Mouse (Mus musculus): ENCODE measurements around the gene Onecut3. TPM values are rescaled to one million over a fixed set of nuclear protein-coding genes. Genes with fewer than 3 reads are reported as not detected.

Gene Onecut3
- polyA plus RNA-seq, 1 experiment from 2014 or later: not detected

DNA sequence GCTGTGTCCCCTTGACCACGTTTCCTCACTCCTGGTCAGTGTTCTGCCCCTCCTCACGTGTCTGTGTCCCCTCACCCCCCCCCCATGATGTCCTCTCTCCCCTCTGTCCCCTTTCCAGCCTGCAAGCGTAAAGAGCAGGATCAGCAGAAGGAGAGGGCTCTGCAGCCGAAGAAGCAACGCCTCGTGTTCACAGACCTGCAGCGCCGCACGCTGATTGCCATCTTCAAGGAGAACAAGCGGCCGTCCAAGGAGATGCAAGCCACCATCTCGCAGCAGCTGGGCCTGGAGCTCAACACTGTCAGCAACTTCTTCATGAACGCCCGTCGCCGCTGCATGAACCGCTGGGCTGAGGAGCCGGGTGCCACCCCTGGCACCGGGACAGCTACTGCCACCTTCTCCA is 19.1 kb downstream of the Onecut3 start:
- Histone ChIP-seq H3K36me3 (ENCODE audit: control insufficient read depth, insufficient read depth, low read length) (no peaks in the 10 kb centered on the region), H3K9ac (ENCODE audit: low read length) (no peak overlapping the region), H3K9me3 (ENCODE audit: control insufficient read depth, low read length) (no peaks in the 10 kb centered on the region), H3K4me2 (ENCODE audit: low read depth, low read length) (no peak overlapping the region), H3K27me3 (ENCODE audit: control insufficient read depth, insufficient read depth, low read depth, low read length) (peaks cover 34% of the 10 kb centered on the region), H3K27ac (ENCODE audit: low read length) (no peak overlapping the region), H3K4me3 (ENCODE audit: low read length) (no peak overlapping the region), H3K4me1 (replicated peaks; ENCODE audit: control insufficient read depth, insufficient read depth, low read length) (0 out of 2 replicates have a peak, but pooled peaks cover 2% of the 10 kb centered on the region)
- WGBS: 11% methylated on average over 19 of the region's 19 CpGs
- ATAC-seq (ENCODE audit: low read depth): no peak

DNA sequence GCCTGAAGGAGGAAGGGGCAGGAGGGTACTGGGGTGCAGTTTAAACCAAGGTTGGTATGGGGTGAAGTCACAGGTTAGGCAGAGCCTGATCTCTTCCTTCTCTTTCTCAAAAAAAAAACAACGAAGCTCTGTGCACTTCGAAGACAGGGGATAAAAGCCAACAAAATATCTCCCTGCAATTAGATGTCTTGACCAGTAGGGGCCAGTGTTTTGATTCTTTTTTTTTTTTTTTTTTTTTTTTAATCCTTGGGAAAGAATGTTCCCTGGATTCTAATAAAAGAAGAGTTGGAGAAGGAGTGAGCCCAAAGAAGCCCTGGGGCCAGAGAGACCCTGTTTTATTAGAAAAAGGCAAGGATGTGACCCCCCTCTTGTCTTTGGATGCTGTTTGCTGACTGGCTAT is 24.7 kb downstream of the Onecut3 start:
- 72% methylated on average over 2 of the region's 2 CpGs for whole genome bisulfite sequencing
- H3K4me1 ChIP-seq (replicated peaks; ENCODE audit: control insufficient read depth, insufficient read depth, low read length): no peaks in the 10 kb centered on the region
- H3K4me3 ChIP-seq (ENCODE audit: low read length): no peak overlapping the region
- no peak overlapping the region for H3K27ac ChIP-seq (ENCODE audit: low read length)
- ATAC-seq (ENCODE audit: low read depth): no peak
- H3K9me3 ChIP-seq (ENCODE audit: control insufficient read depth, low read length): peaks cover 4% of the 10 kb centered on the region; the same call in 1 of the 2 replicates
- H3K27me3 ChIP-seq (ENCODE audit: control insufficient read depth, insufficient read depth, low read depth, low read length): peaks cover 12% of the 10 kb centered on the region
- H3K36me3 ChIP-seq (ENCODE audit: control insufficient read depth, insufficient read depth, low read length): no peaks in the 10 kb centered on the region
- no peak overlapping the region for H3K9ac ChIP-seq (ENCODE audit: low read length)
- H3K4me2 ChIP-seq (ENCODE audit: low read depth, low read length): no peak overlapping the region

DNA sequence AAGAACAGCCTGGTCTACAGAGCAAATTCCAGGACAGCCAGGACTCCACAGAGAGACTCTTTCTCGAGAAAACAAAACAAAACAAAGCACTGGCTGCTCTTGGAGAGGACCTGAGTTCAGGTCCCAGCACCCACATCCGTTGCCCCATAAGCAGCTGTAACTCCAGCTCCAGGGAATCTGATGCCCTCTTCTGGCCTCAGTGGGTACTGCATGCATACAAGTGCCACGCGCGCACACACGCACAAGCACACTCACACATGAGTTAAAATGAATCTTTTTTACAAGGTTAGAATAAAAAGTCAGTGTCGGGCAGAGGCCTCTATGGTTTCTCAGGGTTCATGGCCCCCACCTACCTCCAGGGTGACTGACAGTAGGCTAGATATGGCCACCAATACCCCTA is 28.7 kb downstream of the Onecut3 start:
- Histone ChIP-seq H3K27me3 (ENCODE audit: control insufficient read depth, insufficient read depth, low read depth, low read length) (no peaks in the 10 kb centered on the region), H3K9ac (ENCODE audit: low read length) (no peak overlapping the region), H3K9me3 (ENCODE audit: control insufficient read depth, low read length) (peaks cover 4% of the 10 kb centered on the region; the same call in 1 of the 2 replicates), H3K36me3 (ENCODE audit: control insufficient read depth, insufficient read depth, low read length) (no peaks in the 10 kb centered on the region), H3K4me2 (ENCODE audit: low read depth, low read length) (no peak overlapping the region), H3K4me3 (ENCODE audit: low read length) (no peak overlapping the region), H3K4me1 (replicated peaks; ENCODE audit: control insufficient read depth, insufficient read depth, low read length) (no peaks in the 10 kb centered on the region), H3K27ac (ENCODE audit: low read length) (no peak overlapping the region)
- ATAC-seq (ENCODE audit: low read depth): no peak
- 92% methylated on average over 7 of the region's 7 CpGs for WGBS

DNA sequence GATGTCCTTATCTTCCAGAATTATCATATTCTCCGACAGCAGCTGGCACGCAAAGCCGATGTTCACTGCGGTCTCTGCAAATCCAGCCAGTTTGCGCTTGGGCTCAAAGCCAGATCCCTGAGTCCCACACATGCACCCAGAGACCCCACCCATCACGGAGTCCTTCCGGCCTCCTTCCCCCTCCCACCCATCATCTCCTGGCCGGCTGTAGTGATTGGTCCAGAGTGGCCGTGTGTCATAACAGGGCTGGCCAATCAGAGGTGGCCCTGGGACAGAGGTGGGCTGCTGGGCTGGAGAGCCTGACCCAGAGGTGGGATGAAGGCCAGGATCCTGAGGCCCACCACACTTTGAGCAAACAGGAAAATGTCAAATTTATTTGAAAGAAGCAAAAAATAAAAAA is 31.5 kb downstream of the Onecut3 start:
- H3K4me1 ChIP-seq (replicated peaks; ENCODE audit: control insufficient read depth, insufficient read depth, low read length): no peaks in the 10 kb centered on the region
- H3K27ac ChIP-seq (ENCODE audit: low read length): no peak overlapping the region
- no peaks in the 10 kb centered on the region for H3K36me3 ChIP-seq (ENCODE audit: control insufficient read depth, insufficient read depth, low read length)
- no peak overlapping the region for H3K9ac ChIP-seq (ENCODE audit: low read length)
- H3K9me3 ChIP-seq (ENCODE audit: control insufficient read depth, low read length): no peaks in the 10 kb centered on the region
- H3K4me2 ChIP-seq (ENCODE audit: low read depth, low read length): no peak overlapping the region
- 13% methylated on average over 9 of the region's 9 CpGs for WGBS
- peak; percentile 76 for ATAC-seq (ENCODE audit: low read depth)
- H3K27me3 ChIP-seq (ENCODE audit: control insufficient read depth, insufficient read depth, low read depth, low read length): no peaks in the 10 kb centered on the region
- no peak overlapping the region for H3K4me3 ChIP-seq (ENCODE audit: low read length)

DNA sequence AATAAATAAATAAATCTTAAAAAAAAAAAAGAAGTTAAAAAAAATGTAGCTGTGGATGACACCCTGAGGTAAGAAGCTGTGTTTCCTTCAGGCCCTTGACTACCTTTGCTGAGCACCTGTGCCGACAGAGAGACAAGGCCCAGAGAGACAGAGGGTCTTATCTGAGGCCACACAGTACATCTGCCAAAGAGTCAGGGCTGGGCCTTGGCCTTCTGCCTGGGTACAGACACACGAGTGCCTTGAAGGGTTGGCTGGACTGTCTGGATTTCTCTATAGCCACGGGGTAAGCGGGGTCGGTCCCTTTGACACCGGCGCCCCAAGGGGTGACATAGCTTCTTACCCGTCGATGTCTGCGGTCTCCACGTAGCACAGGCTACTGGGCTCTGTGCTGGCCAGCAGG is 38.1 kb downstream of the Onecut3 start:
- Histone ChIP-seq H3K27ac (ENCODE audit: low read length) (no peak overlapping the region), H3K4me1 (replicated peaks; ENCODE audit: control insufficient read depth, insufficient read depth, low read length) (peaks cover 3% of the 10 kb centered on the region; the same call in 1 of the 2 replicates), H3K27me3 (ENCODE audit: control insufficient read depth, insufficient read depth, low read depth, low read length) (peaks cover 12% of the 10 kb centered on the region; the same call in 1 of the 2 replicates), H3K4me2 (ENCODE audit: low read depth, low read length) (no peak overlapping the region), H3K4me3 (ENCODE audit: low read length) (no peak overlapping the region), H3K9me3 (ENCODE audit: control insufficient read depth, low read length) (no peaks in the 10 kb centered on the region), H3K36me3 (ENCODE audit: control insufficient read depth, insufficient read depth, low read length) (no peaks in the 10 kb centered on the region), H3K9ac (ENCODE audit: low read length) (no peak overlapping the region)
- 75% methylated on average over 11 of the region's 11 CpGs for WGBS
- no peak for ATAC-seq (ENCODE audit: low read depth)

DNA sequence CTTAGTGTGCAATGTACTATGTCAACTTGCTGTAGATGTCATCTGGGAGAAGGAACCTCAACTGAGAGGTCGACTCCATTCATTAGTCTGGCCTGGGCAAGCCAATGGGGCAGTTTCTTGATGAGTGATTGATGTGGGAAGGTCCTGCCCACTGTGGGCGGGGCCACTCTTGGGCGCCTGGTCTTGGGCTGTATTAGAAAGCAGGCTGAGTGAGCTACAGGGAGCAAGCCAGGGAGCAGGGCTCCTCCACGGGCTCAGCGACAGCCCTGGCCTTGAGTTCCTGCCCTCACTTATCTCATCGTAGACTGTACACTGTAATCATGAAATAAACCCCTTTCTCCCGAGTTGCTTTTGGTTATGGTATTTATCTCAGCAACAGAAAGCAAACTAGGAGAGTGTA is 39.1 kb downstream of the Onecut3 start:
- no peaks in the 10 kb centered on the region for H3K36me3 ChIP-seq (ENCODE audit: control insufficient read depth, insufficient read depth, low read length)
- no peak; the same call in 1 of the 2 replicates for ATAC-seq (ENCODE audit: low read depth)
- H3K4me1 ChIP-seq (replicated peaks; ENCODE audit: control insufficient read depth, insufficient read depth, low read length): peaks cover 3% of the 10 kb centered on the region
- no peak overlapping the region for H3K27ac ChIP-seq (ENCODE audit: low read length)
- H3K4me2 ChIP-seq (ENCODE audit: low read depth, low read length): no peak overlapping the region
- no peak overlapping the region for H3K4me3 ChIP-seq (ENCODE audit: low read length)
- 14% methylated on average over 7 of the region's 7 CpGs for WGBS
- H3K9ac ChIP-seq (ENCODE audit: low read length): no peak overlapping the region
- no peaks in the 10 kb centered on the region for H3K9me3 ChIP-seq (ENCODE audit: control insufficient read depth, low read length)
- peaks cover 15% of the 10 kb centered on the region for H3K27me3 ChIP-seq (ENCODE audit: control insufficient read depth, insufficient read depth, low read depth, low read length)

DNA sequence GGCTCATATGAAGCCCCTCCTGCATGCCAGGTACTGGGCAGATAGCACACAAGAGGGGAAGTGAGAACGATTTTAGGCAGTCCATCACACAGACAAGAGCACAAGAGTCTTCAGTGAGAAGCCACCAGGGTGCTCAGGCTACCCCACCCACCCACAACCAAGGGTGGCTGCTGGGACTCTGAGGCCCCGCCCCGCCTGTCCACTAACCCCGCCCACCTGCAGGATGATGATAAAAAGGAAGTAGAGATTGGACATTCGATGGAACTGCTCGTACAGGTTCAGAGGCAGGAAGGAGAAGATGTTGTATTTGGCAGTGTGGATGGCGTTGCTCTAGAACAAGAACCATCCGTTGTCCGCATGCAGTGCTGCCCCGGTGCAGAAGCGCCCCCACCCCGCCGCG is 40.4 kb downstream of the Onecut3 start:
- 8% methylated on average over 14 of the region's 14 CpGs for WGBS
- H3K27ac ChIP-seq (ENCODE audit: low read length): no peak overlapping the region
- no peaks in the 10 kb centered on the region for H3K9me3 ChIP-seq (ENCODE audit: control insufficient read depth, low read length)
- ATAC-seq (ENCODE audit: low read depth): no peak
- H3K4me2 ChIP-seq (ENCODE audit: low read depth, low read length): peak overlapping the region; percentile 23; the same call in 1 of the 2 replicates
- peaks cover 15% of the 10 kb centered on the region for H3K27me3 ChIP-seq (ENCODE audit: control insufficient read depth, insufficient read depth, low read depth, low read length)
- H3K9ac ChIP-seq (ENCODE audit: low read length): no peak overlapping the region
- peak overlapping the region; percentile 13; the same call in 1 of the 2 replicates for H3K4me3 ChIP-seq (ENCODE audit: low read length)
- no peaks in the 10 kb centered on the region for H3K36me3 ChIP-seq (ENCODE audit: control insufficient read depth, insufficient read depth, low read length)
- H3K4me1 ChIP-seq (replicated peaks; ENCODE audit: control insufficient read depth, insufficient read depth, low read length): peaks cover 10% of the 10 kb centered on the region

DNA sequence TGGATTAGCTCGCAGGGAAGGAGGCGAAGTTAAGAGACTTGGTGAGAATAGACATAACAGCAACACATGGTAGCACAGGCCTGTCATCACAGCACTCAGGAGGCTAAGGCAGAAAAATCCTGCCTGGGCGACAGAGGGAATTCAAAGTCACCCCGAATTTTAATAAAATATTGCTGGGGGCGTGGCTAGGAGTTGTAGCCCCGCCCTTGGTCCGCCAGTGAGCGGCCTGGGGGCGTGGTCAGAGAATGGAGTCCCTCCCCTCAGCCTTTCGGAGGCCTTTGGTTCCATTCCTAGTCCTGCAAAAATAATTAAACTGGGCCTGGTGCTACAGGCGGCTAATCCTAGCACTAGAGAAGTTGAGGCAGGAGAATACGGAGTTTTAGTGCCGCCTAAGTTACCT is 41.1 kb downstream of the Onecut3 start:
- 12% methylated on average over 13 of the region's 13 CpGs for WGBS
- Histone ChIP-seq H3K4me2 (ENCODE audit: low read depth, low read length) (0 out of 2 replicates have a peak overlapping the region, but pooled peaks have one; percentile 23), H3K4me3 (ENCODE audit: low read length) (no peak overlapping the region)

DNA sequence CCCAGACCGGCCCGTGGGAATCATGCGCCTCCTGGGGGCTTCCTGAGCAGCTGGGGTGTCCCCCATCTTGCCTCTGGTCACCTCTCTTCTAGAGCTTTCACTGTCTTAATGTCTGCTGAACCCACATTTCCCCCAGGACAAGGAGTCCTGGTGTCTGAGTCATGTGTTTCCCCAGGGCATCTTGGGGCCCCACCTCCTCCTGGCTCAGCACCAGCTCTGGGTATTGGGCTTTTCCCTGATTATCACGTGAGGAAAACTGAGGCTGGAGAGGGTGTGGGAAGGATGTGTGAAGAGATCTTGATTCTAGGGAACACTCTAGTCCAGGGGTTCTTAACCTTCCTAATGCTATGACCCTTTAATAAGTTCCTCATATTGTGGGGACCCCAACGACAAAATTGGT is 43.5 kb downstream of the Onecut3 start:
- H3K36me3 ChIP-seq (ENCODE audit: control insufficient read depth, insufficient read depth, low read length): peaks cover 12% of the 10 kb centered on the region
- H3K4me2 ChIP-seq (ENCODE audit: low read depth, low read length): no peak overlapping the region
- no peak overlapping the region for H3K9ac ChIP-seq (ENCODE audit: low read length)
- peaks cover 15% of the 10 kb centered on the region for H3K27me3 ChIP-seq (ENCODE audit: control insufficient read depth, insufficient read depth, low read depth, low read length)
- no peaks in the 10 kb centered on the region for H3K9me3 ChIP-seq (ENCODE audit: control insufficient read depth, low read length)
- H3K4me3 ChIP-seq (ENCODE audit: low read length): no peak overlapping the region
- H3K27ac ChIP-seq (ENCODE audit: low read length): no peak overlapping the region
- peaks cover 10% of the 10 kb centered on the region for H3K4me1 ChIP-seq (replicated peaks; ENCODE audit: control insufficient read depth, insufficient read depth, low read length)
- WGBS: 53% methylated on average over 5 of the region's 5 CpGs
- no peak for ATAC-seq (ENCODE audit: low read depth)

More for the DNA sequence above, 41.1 kb downstream of the Onecut3 start:
- Histone ChIP-seq H3K27me3 (ENCODE audit: control insufficient read depth, insufficient read depth, low read depth, low read length) (peaks cover 15% of the 10 kb centered on the region), H3K9ac (ENCODE audit: low read length) (no peak overlapping the region), H3K4me1 (replicated peaks; ENCODE audit: control insufficient read depth, insufficient read depth, low read length) (peaks cover 10% of the 10 kb centered on the region), H3K27ac (ENCODE audit: low read length) (no peak overlapping the region), H3K9me3 (ENCODE audit: control insufficient read depth, low read length) (no peaks in the 10 kb centered on the region), H3K36me3 (ENCODE audit: control insufficient read depth, insufficient read depth, low read length) (no peaks in the 10 kb centered on the region)
- no peak for ATAC-seq (ENCODE audit: low read depth)

All from lung, embryonic 16.5 days (tissue).